Mouse (Mus musculus) left cerebral cortex, postnatal 10 days (tissue): ENCODE measurements around the gene Emp2. TPM values are rescaled to one million over a fixed set of nuclear protein-coding genes. Genes with fewer than 3 reads are reported as not detected.
"Not testable (repeated sequence)": the region's sequence is repeated elsewhere in the genome, so short reads cannot be mapped to it uniquely, and the experiment has no call there.

ENCODE experiments used
- DNase-seq, 2 experiments: peaks; one replicate each; pipeline ENCODE4 v3.0.0; 2021 to 2022; ENCODE audit warnings: low spot score in 2 of 2, mixed read lengths in 1 of 2; ENCODE audit errors: extremely low spot score in 1 of 2
- intact Hi-C: fragments of 180-260 bp; cut with DNase I; formaldehyde crosslinking; loops from one replicate; pipeline ENCODE4 v1.15.1; 2025
- microRNA-seq: library from miRNA; unstranded; fragments of <30 nt; microRNA quantifications from one replicate; pipeline ENCODE4 v1.2.0, GENCODE M21; 2022
- total RNA-seq, 2 experiments: library from RNA; stranded (reverse); gene quantifications; 2 replicates each; pipeline ENCODE4 v1.2.3; 2021

Emp2 gene
- total RNA-seq, 2 experiments from 2014 or later, result 28.9 to 30.2 TPM

- intact Hi-C loops, result loop anchor here (5.0 kb wide), 1 partner anchor 117 kb away; the partner anchor contains the start of gene Tekt5
- DNase-seq, result peak; percentile 65 to 84
Observed at GRCm38 (mm10) chr16:10280286-10280951, 33.3 kb downstream of the Emp2 start.

GRCm38 (mm10) chr16:10276778-10277177 is 37.0 kb downstream of the Emp2 start:
- intact Hi-C loops, DNase-seq: not testable (repeated sequence)

GRCm38 (mm10) chr16:10274465-10274864 is 39.3 kb downstream of the Emp2 start:
- intact Hi-C loops, result loop anchor here (5.0 kb wide), 1 partner anchor 248 kb away; no protein-coding TSS in a partner anchor

GRCm38 (mm10) chr16:10272256-10272655 is 41.5 kb downstream of the Emp2 start:
- intact Hi-C loops, result loop anchor here (5.0 kb wide), 1 partner anchor 250 kb away; no protein-coding TSS in a partner anchor
- DNase-seq, result peak; percentile 43 to 69

More at GRCm38 (mm10) chr16:10274465-10274864, 39.3 kb downstream of the Emp2 start:
- DNase-seq, result no peak

GRCm38 (mm10) chr16:10253993-10254392 is 59.8 kb downstream of the Emp2 start:
- intact Hi-C loops, result no loop called here
- DNase-seq, result no peak

- no peak for DNase-seq
- intact Hi-C loops, result no loop called here
Observed at GRCm38 (mm10) chr16:10236601-10237000, 77.2 kb downstream of the Emp2 start.

Small RNA genes within 50 kb of the gene (microRNA-seq; reads per million reads assigned to microRNA genes)
- gene Gm22932, result not detected

Other genes with a start within 250 kb of the Emp2 start
- not detected for gene Rpl39l, start 143.7 kb downstream of the Emp2 start, total RNA-seq
- gene Atf7ip2, start 121.3 kb downstream of the Emp2 start, total RNA-seq, result under 1 TPM in 1 of 2 experiments, not detected in 1; 0.30 TPM
- 1 to 10 TPM; 7.3 to 7.7 TPM for gene Tekt5, start 81.5 kb upstream of the Emp2 start, total RNA-seq
- 10 to 100 TPM; 14.0 to 16.8 TPM for gene Nubp1, start 98.0 kb upstream of the Emp2 start, total RNA-seq
- gene Tvp23a, start 133.4 kb upstream of the Emp2 start, total RNA-seq, result 10 to 100 TPM; 38.5 to 39.7 TPM
- gene Ciita, start 166.1 kb upstream of the Emp2 start, total RNA-seq, result not detected
- gene Dexi, start 229.1 kb upstream of the Emp2 start, total RNA-seq, result 10 to 100 TPM; 27.5 to 30.2 TPM
- 10 to 100 TPM; 69.3 to 71.5 TPM for gene Clec16a, start 231.4 kb upstream of the Emp2 start, total RNA-seq